Mouse (Mus musculus): ENCODE measurements around the gene Slc6a18.
A peak's percentile ranks its signal among the peaks of the same experiment; 100 is the strongest.
"Not testable (repeated sequence)": the region's sequence is repeated elsewhere in the genome, so short reads cannot be mapped to it uniquely, and the experiment has no call there.

Gene Slc6a18

GRCm38 (mm10) chr13:73677853-73678252 lies at the start of gene Slc6a18:
Gene Slc6a18 (minus strand): TSS chr13:73678023.
- DNase-seq, result peak; percentile 64

DNA sequence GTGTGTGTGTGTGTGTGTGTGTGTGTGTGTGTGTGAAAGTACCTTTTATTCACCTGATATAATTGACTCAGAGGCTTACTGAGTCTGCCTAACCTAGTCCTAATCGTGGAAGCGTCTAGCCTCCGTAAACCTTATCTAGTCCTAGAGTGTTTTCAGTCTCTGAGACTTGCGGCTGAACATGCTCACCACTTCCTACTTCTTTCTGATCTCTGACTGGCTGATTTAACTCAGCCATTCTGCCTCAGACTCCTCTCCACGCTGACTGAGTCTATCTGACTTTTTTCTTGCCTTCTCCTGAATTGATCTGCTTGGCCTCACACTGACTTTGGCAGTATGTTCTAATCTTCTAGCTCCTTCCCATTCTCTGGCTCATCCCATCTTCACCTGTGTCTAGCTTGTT lies 47.5 kb upstream of the Slc6a18 start:
- DNase-seq, result no peak

DNA sequence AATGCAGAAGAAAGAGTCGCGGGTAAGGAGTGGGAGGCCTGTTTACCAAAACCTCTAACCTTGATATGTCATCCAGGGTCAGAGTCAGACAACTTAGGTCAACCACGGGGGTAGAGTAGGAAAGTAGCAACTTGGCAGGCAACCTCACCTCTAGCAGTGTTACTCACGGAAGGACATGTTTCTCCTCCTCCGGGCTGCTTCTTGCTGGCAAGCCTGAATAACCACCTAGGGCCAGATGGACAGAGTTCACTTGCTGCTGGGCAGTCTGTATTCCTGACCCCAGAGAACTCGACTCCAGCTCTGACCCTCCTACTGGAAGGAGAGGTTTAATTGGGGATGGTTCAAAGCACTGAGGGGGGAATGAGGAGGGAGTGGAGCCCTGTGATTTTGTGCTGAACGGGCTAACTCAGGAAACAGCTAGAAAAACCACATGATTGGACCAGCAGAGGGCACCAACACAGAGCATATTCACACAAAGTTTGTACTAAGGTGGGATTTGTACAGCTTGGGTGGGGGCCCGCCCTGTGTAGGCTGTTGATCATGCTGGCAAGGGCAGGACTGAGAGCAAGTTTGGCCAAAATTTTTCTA lies 45.4 kb upstream of the Slc6a18 start:
- DNase-seq, result peak; percentile 74

GRCm38 (mm10) chr13:73720241-73720640 lies 42.4 kb upstream of the Slc6a18 start:
- no peak for DNase-seq

GRCm38 (mm10) chr13:73718225-73718624 lies 40.4 kb upstream of the Slc6a18 start:
- DNase-seq, result peak; percentile 89

- DNase-seq, result peak; percentile 48
Measured at GRCm38 (mm10) chr13:73714020-73714419, 36.2 kb upstream of the Slc6a18 start.

- no peak for DNase-seq
Measured at GRCm38 (mm10) chr13:73713204-73713603, 35.4 kb upstream of the Slc6a18 start.

- DNase-seq, result no peak
Measured at GRCm38 (mm10) chr13:73712228-73712627, 34.4 kb upstream of the Slc6a18 start.

DNA sequence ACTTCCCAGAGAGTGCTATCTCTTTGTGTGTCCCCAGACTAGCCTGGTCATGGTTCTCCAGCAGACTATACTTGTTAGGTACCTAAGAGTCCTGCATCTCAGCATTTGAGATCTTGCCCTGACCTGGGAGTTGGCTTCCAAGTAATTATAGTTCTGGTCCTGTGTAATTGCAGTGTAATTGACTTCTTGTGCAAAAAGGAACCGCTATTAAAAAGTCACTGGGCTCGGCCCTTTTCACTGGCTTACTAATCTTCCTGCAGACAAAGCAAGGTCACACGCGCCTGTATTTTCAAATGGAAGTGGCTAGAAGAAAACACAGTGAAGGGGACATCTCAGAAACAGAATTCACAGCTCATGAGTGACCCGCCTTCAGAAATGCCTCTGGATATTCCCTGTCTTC lies 34.0 kb upstream of the Slc6a18 start:
- DNase-seq, result no peak

- peak; percentile 73 for DNase-seq
Measured at GRCm38 (mm10) chr13:73711221-73711620, 33.4 kb upstream of the Slc6a18 start.

DNA sequence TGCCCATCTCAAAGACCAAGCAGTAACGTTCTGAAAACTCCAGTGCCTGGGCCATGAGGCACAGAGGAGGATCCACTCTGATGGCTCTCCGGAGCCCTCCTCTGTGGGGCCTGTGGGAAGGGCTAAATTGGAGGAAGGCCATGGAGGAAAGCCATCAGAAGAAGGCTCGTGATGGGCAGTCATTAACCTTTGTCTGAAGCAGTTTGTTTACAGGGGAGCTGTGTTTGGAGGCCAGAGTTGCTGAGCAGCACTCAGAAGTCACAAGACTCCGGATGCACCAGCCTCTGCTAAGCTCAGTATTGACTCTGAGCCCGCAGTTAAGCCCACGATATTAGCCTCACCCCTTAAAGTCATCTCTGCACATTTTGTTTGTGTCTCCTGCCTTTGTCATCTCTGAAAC lies 31.7 kb upstream of the Slc6a18 start:
- DNase-seq, result peak; percentile 67

DNA sequence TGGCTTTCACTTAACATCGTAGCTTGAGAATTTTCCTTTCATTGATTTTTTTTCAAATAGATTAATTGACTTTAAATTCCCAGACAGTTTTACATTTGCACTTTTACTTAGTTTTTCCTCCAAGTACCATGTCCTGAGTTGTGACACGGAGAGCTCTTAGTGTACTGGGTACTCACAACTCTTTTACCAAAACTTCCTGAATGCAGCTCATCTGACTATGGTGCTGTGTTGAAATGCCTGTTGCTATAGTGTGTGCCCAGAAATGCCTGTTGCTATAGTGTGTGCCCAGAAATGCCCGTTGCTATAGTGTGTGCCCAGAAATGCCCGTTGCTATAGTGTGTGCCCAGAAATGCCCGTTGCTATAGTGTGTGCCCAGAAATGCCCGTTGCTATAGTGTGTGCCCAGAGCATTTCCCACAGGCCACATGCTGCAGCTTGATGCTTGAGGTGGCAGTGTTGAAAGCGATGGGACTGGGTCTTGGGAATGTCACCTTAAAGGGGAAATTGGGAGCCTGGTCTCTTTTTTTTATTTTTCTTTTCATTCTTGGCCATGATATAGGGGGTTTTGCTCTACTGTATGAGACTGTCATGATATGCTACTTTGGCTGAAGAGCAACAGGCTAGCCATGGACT lies 27.0 kb upstream of the Slc6a18 start, which contains the start of gene Slc6a19:
Slc6a19 (minus strand) TSS at position 172 of the 632 bp plus-strand sequence.
- no peak for DNase-seq

DNA sequence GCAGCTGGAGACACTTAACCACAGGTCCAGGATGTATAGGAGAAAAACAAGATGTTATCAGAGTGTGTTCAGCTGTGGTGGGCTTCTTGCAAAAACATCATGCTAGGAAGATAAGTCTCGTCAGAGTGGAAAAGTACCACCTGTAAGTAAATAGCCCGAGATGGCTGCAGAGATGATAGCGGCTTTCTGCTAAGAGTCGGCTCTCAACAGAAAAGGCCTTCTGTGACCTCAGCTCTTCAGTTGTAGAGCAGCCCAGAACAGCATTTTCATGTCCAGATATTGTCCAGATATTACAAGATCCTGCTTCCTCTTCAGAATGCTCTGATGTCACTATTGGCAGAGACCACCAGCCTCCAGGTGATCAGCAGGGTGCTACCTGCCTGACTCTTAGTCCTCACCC lies 25.7 kb upstream of the Slc6a18 start:
- not testable (repeated sequence) for DNase-seq

DNA sequence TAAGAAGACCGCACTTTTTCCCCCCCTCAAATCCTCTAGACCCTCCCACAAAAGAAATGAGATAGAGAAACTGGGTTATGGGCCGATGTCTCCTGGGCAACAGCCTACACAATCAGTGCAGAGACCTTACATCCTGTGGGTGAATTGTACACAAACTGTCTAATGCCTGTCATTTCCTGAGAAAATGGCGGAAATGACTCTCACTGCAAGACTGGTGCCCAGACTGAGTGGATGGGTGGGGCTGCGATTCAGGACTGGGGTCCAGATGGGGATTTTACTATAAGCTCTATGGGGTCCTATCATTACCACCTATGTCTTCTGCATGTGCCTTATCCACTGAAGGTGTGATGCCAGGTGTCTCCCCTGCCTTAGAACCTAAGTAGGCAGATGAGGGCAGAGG lies 25.0 kb upstream of the Slc6a18 start:
- no peak for DNase-seq

DNA sequence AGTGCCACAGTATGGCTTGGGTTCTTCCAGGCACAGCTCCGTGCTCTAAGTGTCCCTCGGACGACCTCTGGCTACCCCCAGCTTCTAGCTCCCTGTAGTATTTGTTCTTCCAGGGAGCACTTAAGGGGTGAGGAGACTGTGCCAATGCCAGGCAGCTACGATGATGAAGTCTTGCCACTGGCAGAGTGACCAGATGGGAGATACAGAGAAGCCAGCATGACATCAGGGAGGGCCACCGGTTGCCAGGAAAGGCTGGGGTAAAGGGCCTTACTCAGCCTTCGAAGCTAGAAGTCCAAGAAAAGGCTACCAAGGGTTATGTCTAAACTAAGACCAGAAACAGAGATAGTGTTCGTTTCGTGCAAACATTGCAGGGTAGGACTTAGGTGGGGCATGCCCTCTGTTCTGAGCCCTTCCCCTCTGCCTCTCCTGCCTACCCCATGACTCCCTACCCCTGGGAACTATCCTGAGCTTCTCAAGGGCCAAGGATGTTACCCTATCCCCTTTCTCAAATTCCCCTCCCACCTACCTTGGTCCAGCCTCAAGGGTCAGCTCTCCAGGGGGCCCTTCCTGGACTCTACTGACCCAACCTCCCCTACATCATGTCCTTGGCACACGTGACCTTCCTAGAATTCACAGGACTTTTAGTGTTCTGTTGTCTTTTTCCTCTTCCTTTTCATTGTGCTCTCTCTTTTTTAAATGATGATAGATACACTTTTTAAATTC lies 23.5 kb upstream of the Slc6a18 start:
- no peak for DNase-seq

DNA sequence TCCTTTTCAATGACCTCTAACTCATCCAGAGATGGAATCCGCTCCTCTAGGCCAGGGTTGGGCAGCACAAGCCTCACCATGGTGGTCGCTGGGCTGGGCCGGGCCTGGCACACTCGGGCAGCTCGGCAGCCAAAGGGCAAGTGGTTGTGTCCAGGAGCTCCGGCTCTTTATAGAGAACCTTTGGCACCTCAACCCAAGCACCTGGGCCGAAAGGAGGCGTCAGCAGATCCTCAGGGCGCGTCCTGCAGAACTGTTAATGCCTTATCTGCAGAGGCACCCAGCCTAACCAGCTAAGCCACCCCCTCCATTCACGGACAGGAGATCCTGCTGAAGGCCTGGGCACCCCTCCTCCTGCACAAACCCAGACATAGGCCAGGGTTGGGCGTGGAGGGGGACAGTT lies 22.7 kb upstream of the Slc6a18 start:
- peak; percentile 74 for DNase-seq

- DNase-seq, result no peak
Measured at GRCm38 (mm10) chr13:73699714-73700113, 21.9 kb upstream of the Slc6a18 start.

- DNase-seq, result no peak
Measured at GRCm38 (mm10) chr13:73696529-73696928, 18.7 kb upstream of the Slc6a18 start.

- DNase-seq, result no peak
Measured at GRCm38 (mm10) chr13:73694972-73695371, 17.1 kb upstream of the Slc6a18 start.

DNA sequence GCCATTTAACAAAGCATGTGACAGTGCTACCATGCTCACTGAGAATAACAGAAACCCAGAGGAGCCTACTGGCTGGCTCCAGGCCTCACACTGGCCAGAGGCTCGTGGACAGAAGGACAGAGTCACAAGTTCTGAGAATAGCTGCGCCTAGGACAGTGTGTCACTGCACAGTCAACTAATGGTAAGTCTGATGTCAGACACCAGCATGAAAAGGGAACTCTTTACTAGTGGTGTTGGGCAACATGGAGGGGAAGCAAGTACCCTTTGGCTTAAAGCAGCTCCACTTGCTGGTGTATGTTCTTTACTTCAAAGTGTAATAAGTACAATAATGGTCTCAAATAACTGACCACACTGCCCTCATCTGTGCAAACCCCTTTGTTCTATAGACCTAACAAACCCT lies 15.5 kb upstream of the Slc6a18 start:
- DNase-seq, result no peak

- DNase-seq, result peak; percentile 95
Measured at GRCm38 (mm10) chr13:73692249-73692868, 14.5 kb upstream of the Slc6a18 start.

GRCm38 (mm10) chr13:73688934-73689333 lies 11.1 kb upstream of the Slc6a18 start:
- no peak for DNase-seq

- peak; percentile 49 for DNase-seq
Measured at GRCm38 (mm10) chr13:73687601-73688000, 9.8 kb upstream of the Slc6a18 start.

- no peak for DNase-seq
Measured at GRCm38 (mm10) chr13:73685502-73685901, 7.7 kb upstream of the Slc6a18 start.
